Mouse (Mus musculus) adrenal gland, postnatal 14 days (tissue): Measurements from ENCODE around the gene Slc26a11. TPM values are rescaled to one million over a fixed set of nuclear protein-coding genes. Genes with fewer than 3 reads are reported as not detected.

ENCODE experiments used
- DNase-seq: peaks from one replicate; pipeline ENCODE4 v3.0.0; 2021; ENCODE audit warnings: mixed read lengths
- long read RNA-seq, 2 experiments: library from polyadenylated mRNA; stranded (forward); transcript quantifications; one replicate each; pipeline ENCODE4 v2.0.0; 2021
- total RNA-seq: library from RNA; stranded (reverse); gene quantifications from 2 replicates; pipeline ENCODE4 v1.2.3, GENCODE M21; 2021

The Slc26a11 gene
- 7.5 and 9.7 TPM in 2 replicates for total RNA-seq
- long read RNA-seq, experiment 1, partial matches to known transcripts, result 5 of 12 reads
- long read RNA-seq, experiment 1, other reads (novel, unspliced or antisense), result 3 of 12 reads
- long read RNA-seq, experiment 2, partial matches to known transcripts, result 3 of 6 reads
- long read RNA-seq, experiment 2, other reads (novel, unspliced or antisense), result 1 of 6 reads

- DNase-seq, result peak; percentile 95
Observed at GRCm38 (mm10) chr11:119355443-119356385, at the start of gene Slc26a11, which contains the start of gene Sgsh. Gene Slc26a11, plus strand, starts transcription at chr11:119355557. Gene Sgsh, minus strand, starts transcription at chr11:119355536.

GRCm38 (mm10) chr11:119306762-119307657, 48.3 kb upstream of the Slc26a11 start:
- DNase-seq, result no peak

GRCm38 (mm10) chr11:119307658-119307867, 47.8 kb upstream of the Slc26a11 start, which contains the start of gene Card14:
Gene Card14, plus strand, starts transcription at chr11:119307768.
- DNase-seq, result no peak

- DNase-seq, result no peak
Observed at GRCm38 (mm10) chr11:119307916-119308315, 47.4 kb upstream of the Slc26a11 start.

GRCm38 (mm10) chr11:119310621-119311020, 44.7 kb upstream of the Slc26a11 start:
- DNase-seq, result no peak

GRCm38 (mm10) chr11:119314252-119314936, 41.0 kb upstream of the Slc26a11 start:
- no peak for DNase-seq

GRCm38 (mm10) chr11:119316720-119317119, 38.6 kb upstream of the Slc26a11 start:
- no peak for DNase-seq

- DNase-seq, result no peak
Observed at GRCm38 (mm10) chr11:119322521-119322920, 32.8 kb upstream of the Slc26a11 start.

- DNase-seq, result no peak
Observed at GRCm38 (mm10) chr11:119325068-119325467, 30.3 kb upstream of the Slc26a11 start.

- DNase-seq, result no peak
Observed at GRCm38 (mm10) chr11:119330592-119330991, 24.8 kb upstream of the Slc26a11 start.

GRCm38 (mm10) chr11:119331970-119332369, 23.4 kb upstream of the Slc26a11 start:
- DNase-seq, result no peak

GRCm38 (mm10) chr11:119338271-119339059, 16.9 kb upstream of the Slc26a11 start:
- peak; percentile 89 for DNase-seq

GRCm38 (mm10) chr11:119339179-119339578, 16.2 kb upstream of the Slc26a11 start:
- peak; percentile 48 for DNase-seq

- peak; percentile 80 for DNase-seq
Observed at GRCm38 (mm10) chr11:119339637-119340036, 15.7 kb upstream of the Slc26a11 start.

GRCm38 (mm10) chr11:119344178-119344577, 11.2 kb upstream of the Slc26a11 start:
- no peak for DNase-seq

GRCm38 (mm10) chr11:119344865-119345264, 10.5 kb upstream of the Slc26a11 start:
- no peak for DNase-seq

GRCm38 (mm10) chr11:119347125-119347524, 8.2 kb upstream of the Slc26a11 start:
- no peak for DNase-seq

GRCm38 (mm10) chr11:119352113-119352512, 3.2 kb upstream of the Slc26a11 start:
- no peak for DNase-seq

GRCm38 (mm10) chr11:119353946-119354345, 1.4 kb upstream of the Slc26a11 start:
- no peak for DNase-seq

- peak; percentile 65 for DNase-seq
Observed at GRCm38 (mm10) chr11:119354798-119355442, 437 bp upstream of the Slc26a11 start.

GRCm38 (mm10) chr11:119359089-119359488, 3.7 kb downstream of the Slc26a11 start:
- DNase-seq, result no peak
